Mouse (Mus musculus) embryonic facial prominence, embryonic 14.5 days (tissue): ENCODE data around the gene Sdk2. TPM values are rescaled to one million over a fixed set of nuclear protein-coding genes. Genes with fewer than 3 reads are reported as not detected.

Experiments used
- ATAC-seq: fragments of 200-750 bp; cut with Nextera tagmentation; 2 replicates; pipeline ENCODE4 v1.8.0; 2017; ENCODE audit warnings: low read depth, moderate number of reproducible peaks, moderate TSS enrichment
- DNase-seq: peaks from one replicate; pipeline ENCODE4 v3.0.0-alpha.2; 2015; ENCODE audit warnings: low spot score
- H3K27ac ChIP-seq: fragments of 300-500 bp; sonication (generic); replicated peaks from 2 replicates; pipeline ENCODE4 v1.5.1; 2014; ENCODE audit warnings: low read depth, mild to moderate bottlenecking, low read length, moderate library complexity
- H3K27me3 ChIP-seq: fragments of 300-500 bp; sonication (generic); replicated peaks from 2 replicates; pipeline ENCODE4 v1.6.1; 2014; ENCODE audit warnings: low read length; ENCODE audit not compliant: control insufficient read depth, insufficient read depth
- H3K36me3 ChIP-seq: fragments of 300-500 bp; sonication (generic); 2 replicates; pipeline ENCODE4 v1.6.1; 2014; ENCODE audit warnings: low read length, mixed read lengths; ENCODE audit not compliant: control insufficient read depth, insufficient read depth
- H3K4me1 ChIP-seq: fragments of 300-500 bp; sonication (generic); 2 replicates; pipeline ENCODE4 v1.6.1; 2014; ENCODE audit warnings: antibody characterized with exemption, low read length; ENCODE audit not compliant: control insufficient read depth, insufficient read depth
- H3K4me2 ChIP-seq: fragments of 300-500 bp; sonication (generic); 2 replicates; pipeline ENCODE4 v1.6.1; 2014; ENCODE audit warnings: low read depth, mild to moderate bottlenecking, low read length, moderate library complexity, mixed read lengths
- H3K4me3 ChIP-seq: fragments of 300-500 bp; sonication (generic); 2 replicates; pipeline ENCODE4 v1.5.1; 2014; ENCODE audit warnings: low read depth, mild to moderate bottlenecking, low read length
- H3K9ac ChIP-seq: fragments of 300-500 bp; sonication (generic); 2 replicates; pipeline ENCODE4 v1.6.1; 2014; ENCODE audit warnings: low read depth, mild to moderate bottlenecking, low read length, moderate library complexity, mixed read lengths
- H3K9me3 ChIP-seq: fragments of 300-500 bp; sonication (generic); 2 replicates; pipeline ENCODE4 v1.6.1; 2016; ENCODE audit warnings: low read length; ENCODE audit not compliant: control insufficient read depth
- WGBS: fragments of 180-500 bp; shearing (Covaris S2); extraction: QIAGEN DNeasy Blood & Tissue Kit; methylation state at CpG from one replicate; pipeline ENCODE4 v1.1.7; 2014; 5-methylcytosine and 5-hydroxymethylcytosine counted together
- polyA plus RNA-seq: library from polyadenylated mRNA; unstranded; fragments of >200 nt; fragmentation: Nextera tagmentation; extraction: Ambion mirVana; gene quantifications from 2 replicates; pipeline ENCODE4 v1.2.1, GENCODE M21; 2014

The Sdk2 gene
- polyA plus RNA-seq, 1 experiment from 2014 or later, result 6.3 TPM

DNA sequence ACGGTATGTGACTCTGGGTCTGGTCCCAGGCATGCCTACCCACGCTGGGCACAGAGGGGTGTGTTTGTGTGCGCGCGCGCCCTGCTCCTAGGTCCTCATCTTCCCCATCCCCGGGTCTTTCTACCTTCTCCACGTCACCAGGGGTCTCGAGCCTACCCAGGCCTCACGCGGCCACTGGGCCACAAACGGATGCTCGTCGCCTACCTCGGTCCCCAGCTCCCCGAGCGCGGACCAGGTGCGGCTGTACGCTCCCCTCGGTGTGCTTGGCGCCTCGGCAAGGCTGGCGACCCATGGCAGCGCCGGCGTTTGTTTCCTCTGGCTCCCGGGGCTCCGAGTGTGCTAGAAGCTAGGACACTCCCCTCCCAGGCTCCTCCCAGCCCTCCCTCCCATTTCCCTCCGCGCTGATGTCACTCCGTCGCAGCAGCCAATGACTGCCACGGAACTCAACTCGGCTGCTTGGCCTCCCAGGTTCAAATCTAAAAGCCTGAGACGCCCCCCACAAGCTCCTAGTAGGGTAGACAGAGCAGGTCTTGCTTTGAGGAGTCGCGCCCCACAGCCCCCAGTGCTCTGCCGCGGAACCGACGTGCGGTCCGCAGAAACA lies 315.3 kb downstream of the Sdk2 start, which contains the start of gene Cdc42ep4:
Gene Cdc42ep4 (minus strand): TSS at position 398 of the 601 bp plus-strand sequence.
- peaks cover 29% of the 10 kb centered on the region for H3K4me1 ChIP-seq

DNA sequence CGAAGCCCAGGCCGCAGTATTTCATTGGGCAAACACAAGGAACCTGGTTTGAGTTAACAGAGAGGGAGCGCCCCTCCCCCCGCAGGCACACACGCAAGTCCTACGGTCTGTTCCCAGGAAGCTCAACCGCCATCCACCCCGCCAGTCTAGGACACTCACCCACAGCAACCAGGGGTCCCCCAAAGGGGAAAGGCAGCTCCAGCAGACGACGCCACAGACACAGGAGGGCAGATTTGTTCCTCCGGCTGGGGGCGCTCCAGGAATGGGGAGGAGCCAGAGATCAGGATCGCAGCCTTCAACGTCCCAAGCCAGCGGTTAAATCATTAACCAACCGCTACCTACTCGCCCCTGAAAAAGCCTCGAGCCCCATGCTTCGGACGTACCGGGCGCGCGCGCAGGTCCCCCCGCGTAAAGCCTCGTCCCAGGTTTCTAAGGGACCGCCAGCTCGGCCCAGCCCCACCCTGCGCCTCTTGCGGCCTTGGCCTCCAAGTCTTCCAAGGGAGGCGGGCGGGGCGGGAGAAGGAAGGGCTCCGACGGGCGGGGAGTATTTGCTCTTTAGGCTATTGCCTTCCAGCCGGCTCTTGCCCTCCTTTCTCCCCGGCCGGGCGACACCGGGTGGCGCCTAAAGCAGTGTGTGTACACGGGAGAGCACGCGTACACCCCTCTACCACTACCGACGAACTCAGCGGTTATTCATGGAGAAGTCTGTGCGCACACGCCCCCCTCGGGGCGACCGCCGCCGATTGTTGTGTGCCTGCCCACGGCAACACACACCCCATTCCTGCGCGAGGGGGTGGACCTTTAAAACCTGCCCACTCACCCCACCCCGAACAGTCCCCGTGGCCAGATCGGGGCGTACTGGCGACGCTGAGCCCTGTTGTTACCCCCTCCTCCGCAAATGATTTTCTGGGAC lies 316.0 kb downstream of the Sdk2 start:
- peak overlapping the region; percentile 94 for H3K4me2 ChIP-seq
- H3K36me3 ChIP-seq, result peaks cover 9% of the 10 kb centered on the region; the same call in 1 of the 2 replicates
- H3K9ac ChIP-seq, result peak overlapping the region; percentile 91
- DNase-seq, result peak; percentile 93
- no peaks in the 10 kb centered on the region for H3K9me3 ChIP-seq
- peak overlapping the region; percentile 71 for H3K4me3 ChIP-seq
- peaks cover 29% of the 10 kb centered on the region for H3K4me1 ChIP-seq
- peak overlapping the region; percentile 99 for H3K27ac ChIP-seq
- ATAC-seq, result peak; percentile 56
- under 1% methylated on average over 54 of the region's 67 CpGs for WGBS
- H3K27me3 ChIP-seq, result no peaks in the 10 kb centered on the region

More for the DNA sequence above, 315.3 kb downstream of the Sdk2 start, which contains the start of gene Cdc42ep4:
- peak within 1 kb of the TSS; percentile 99 for H3K27ac ChIP-seq
- no peaks in the 10 kb centered on the region for H3K27me3 ChIP-seq
- H3K4me3 ChIP-seq, result peak within 1 kb of the TSS; percentile 71
- 0 out of 2 replicates have a peak, but pooled peaks cover 4% of the 10 kb centered on the region for H3K36me3 ChIP-seq
- H3K9ac ChIP-seq, result peak within 1 kb of the TSS; percentile 91
- ATAC-seq, result peak; percentile 86
- peak within 1 kb of the TSS; percentile 94 for H3K4me2 ChIP-seq
- WGBS, result under 1% methylated on average over 39 of the region's 44 CpGs
- peak; percentile 98 for DNase-seq
- no peaks in the 10 kb centered on the region for H3K9me3 ChIP-seq

DNA sequence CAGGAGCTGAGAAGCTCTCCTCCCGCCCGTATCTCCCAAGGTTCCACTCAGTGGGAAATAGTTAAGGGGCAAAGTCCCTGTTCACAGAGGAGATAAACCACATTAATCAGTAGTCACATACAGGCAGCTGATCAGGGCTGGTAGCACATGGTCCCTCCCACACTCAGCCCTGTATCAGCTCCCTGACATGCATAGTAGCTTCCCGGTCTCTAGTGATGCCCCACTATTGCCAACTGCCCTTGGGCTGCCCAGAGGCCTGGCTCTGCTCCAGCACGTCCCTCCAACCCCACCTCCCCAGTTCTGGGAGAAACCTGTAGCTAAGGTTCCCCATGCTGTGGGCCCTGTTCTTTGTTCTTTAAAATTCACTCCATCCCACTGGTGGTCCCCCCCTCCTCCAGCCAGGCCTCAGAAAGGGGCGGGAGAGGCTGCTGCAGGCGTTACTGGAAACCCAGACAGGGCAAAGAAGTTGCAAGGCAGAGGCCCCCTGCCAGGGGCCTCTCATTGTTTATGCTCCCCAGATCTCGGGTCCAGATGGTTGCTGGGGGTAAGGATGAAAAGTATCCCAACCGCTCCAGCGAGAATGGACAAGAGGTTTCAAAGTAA lies 317.0 kb downstream of the Sdk2 start:
- H3K4me2 ChIP-seq, result peak overlapping the region; percentile 94
- ATAC-seq (peak; percentile 32), DNase-seq (peak; percentile 83)
- H3K9ac ChIP-seq, result peak overlapping the region; percentile 91
- H3K27ac ChIP-seq, result peak overlapping the region; percentile 99
- H3K36me3 ChIP-seq, result peaks cover 15% of the 10 kb centered on the region
- peaks cover 29% of the 10 kb centered on the region for H3K4me1 ChIP-seq
- H3K27me3 ChIP-seq, result no peaks in the 10 kb centered on the region
- H3K9me3 ChIP-seq, result no peaks in the 10 kb centered on the region
- H3K4me3 ChIP-seq, result peak overlapping the region; percentile 71
- WGBS, result 0% methylated on average over 9 of the region's 9 CpGs

DNA sequence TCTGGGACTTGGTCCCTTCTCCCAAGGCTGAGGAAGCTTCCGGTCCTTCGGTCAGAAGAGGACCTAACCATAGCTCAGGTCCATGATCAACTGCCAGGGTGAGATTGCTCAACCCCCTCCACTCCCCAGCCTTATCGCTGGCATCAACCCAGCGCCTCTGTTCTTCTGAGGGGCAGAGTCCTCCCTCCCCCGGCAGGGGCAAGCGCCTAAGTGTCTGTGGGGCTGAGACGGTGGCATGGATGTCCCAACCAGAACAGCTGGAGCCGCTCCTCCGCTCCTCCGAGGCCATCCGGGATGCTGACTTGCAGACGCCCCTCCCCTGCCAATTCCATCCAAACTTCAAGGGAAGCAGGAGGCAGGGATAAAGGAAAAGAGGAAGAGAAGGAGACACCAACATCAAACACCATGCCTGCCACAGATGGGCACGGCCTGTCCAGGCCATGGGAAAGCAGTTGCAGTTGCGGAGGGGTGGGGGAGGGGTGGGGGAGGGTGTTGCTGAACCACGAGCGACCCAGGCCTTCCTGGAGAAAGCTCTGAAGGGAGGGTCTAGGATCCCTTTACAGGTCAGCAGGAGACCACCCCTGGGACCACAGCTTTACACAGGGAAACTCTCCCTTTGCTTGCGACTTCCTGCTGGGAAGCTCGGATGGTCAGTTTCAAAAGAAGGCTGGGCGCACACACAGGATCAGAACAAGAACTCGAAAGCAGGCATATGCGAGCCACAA lies 317.9 kb downstream of the Sdk2 start:
- Histone ChIP-seq H3K4me2 (peak overlapping the region; percentile 94), H3K9me3 (no peaks in the 10 kb centered on the region), H3K4me3 (peak overlapping the region; percentile 71), H3K27me3 (no peaks in the 10 kb centered on the region), H3K27ac (peak overlapping the region; percentile 99), H3K4me1 (peaks cover 29% of the 10 kb centered on the region), H3K36me3 (peaks cover 22% of the 10 kb centered on the region), H3K9ac (peak overlapping the region; percentile 91)
- ATAC-seq, result no peak
- WGBS, result 10% methylated on average over 20 of the region's 21 CpGs
- DNase-seq, result no peak

DNA sequence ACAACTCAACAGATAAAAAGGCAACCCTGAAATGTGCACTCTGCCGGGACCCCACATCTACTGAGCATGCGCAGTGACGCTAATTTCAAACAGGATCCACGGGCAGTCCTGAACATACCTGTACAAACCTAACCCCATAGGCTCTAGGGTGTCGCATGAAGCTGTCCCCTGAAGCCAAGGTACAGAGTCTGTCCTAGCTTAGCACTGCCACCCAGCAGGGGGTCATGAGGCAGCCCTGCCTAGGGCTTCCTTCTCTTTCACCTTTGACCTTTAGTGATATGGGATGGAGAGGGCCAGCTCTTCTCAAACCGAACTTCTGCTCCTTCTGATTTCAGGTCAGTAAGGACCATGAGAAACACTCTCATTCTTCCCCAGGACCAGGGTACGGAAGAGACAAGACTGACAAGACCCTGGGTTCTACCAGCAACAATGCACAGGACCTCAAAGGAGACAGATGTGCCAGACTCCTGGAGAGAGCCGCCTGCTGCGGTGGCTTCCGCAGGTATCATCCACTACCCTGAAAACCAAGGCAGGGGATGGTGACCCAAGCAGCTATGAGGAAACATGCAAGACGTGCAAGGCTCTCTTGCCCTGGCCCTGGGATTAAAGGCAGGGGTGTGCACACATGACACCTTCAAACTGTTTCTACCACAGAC lies 319.0 kb downstream of the Sdk2 start:
- no peak overlapping the region for H3K27ac ChIP-seq
- peaks cover 29% of the 10 kb centered on the region for H3K4me1 ChIP-seq
- H3K4me2 ChIP-seq, result peak overlapping the region; percentile 94
- H3K9me3 ChIP-seq, result peaks cover 5% of the 10 kb centered on the region; the same call in 1 of the 2 replicates
- DNase-seq (no peak), ATAC-seq (no peak)
- peak overlapping the region; percentile 91; the same call in 1 of the 2 replicates for H3K9ac ChIP-seq
- H3K36me3 ChIP-seq, result peaks cover 31% of the 10 kb centered on the region
- no peaks in the 10 kb centered on the region for H3K27me3 ChIP-seq
- WGBS, result 70% methylated on average over 11 of the region's 11 CpGs
- H3K4me3 ChIP-seq, result peak overlapping the region; percentile 71

DNA sequence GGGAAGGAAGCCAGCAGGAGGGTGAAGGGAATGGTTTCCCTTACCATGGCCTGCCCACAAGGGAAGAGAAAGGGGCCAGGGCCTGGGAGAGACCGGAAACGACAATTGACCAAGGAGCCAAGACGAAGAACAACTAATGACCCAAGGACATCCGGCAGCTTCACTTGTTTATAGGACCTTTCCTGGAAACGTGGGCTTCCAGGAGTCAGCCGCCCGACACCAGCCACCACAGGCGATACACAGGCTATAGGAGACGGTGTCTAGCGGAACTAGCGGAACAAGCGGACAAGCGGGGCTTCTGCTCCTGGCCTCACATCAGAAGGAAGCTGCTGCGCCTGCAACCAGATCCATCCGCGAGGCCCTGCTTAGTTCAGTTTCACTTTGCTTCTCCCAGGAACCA lies 319.8 kb downstream of the Sdk2 start:
- Histone ChIP-seq H3K4me2 (peak overlapping the region; percentile 94), H3K36me3 (peaks cover 37% of the 10 kb centered on the region), H3K9ac (peak overlapping the region; percentile 35), H3K27ac (peak overlapping the region; percentile 25; the same call in 1 of the 2 replicates), H3K4me1 (peaks cover 25% of the 10 kb centered on the region), H3K27me3 (no peaks in the 10 kb centered on the region), H3K4me3 (peak overlapping the region; percentile 71), H3K9me3 (peaks cover 6% of the 10 kb centered on the region; the same call in 1 of the 2 replicates)
- 52% methylated on average over 16 of the region's 16 CpGs for WGBS
- DNase-seq (peak; percentile 82), ATAC-seq (no peak)

DNA sequence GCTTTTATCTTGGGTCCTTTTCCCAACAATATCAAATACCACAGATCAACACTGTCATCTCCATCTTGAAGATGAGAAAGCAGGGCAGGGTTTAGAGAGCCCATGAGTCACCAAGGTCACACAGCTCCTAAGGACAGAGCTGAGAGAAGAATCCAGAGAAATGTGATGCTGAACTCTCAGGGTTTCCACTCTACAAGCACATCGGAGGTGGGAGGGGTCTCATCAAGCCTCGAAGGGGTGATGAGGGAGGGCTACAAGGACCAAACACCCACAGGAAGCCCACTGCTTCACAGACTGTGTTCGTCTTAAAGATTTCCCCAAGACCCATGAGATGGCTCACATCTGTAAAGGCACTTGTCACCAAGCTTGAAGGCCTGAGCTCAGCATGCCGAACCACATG lies 320.9 kb downstream of the Sdk2 start:
- no peak overlapping the region for H3K27ac ChIP-seq
- H3K36me3 ChIP-seq, result peaks cover 40% of the 10 kb centered on the region
- DNase-seq (no peak), ATAC-seq (no peak)
- no peak overlapping the region for H3K4me2 ChIP-seq
- peaks cover 24% of the 10 kb centered on the region for H3K4me1 ChIP-seq
- H3K4me3 ChIP-seq, result no peak overlapping the region
- H3K9me3 ChIP-seq, result peaks cover 6% of the 10 kb centered on the region; the same call in 1 of the 2 replicates
- 74% methylated on average over 4 of the region's 4 CpGs for WGBS
- no peaks in the 10 kb centered on the region for H3K27me3 ChIP-seq
- H3K9ac ChIP-seq, result no peak overlapping the region
